Mouse (Mus musculus) spleen, embryonic (tissue): ENCODE results near the gene Sspo.

ENCODE experiments used
- CTCF ChIA-PET: fragments of 350-600 bp; sonication (Branson Sonifier 250); formaldehyde crosslinking; loops from one replicate; lab custom pipeline; 2022; lab: Charles Lee

The Sspo gene

GRCm38 (mm10) chr6:48435706-48436349 lies 12.2 kb upstream of the Sspo start:
- CTCF ChIA-PET, result no interaction called here

- CTCF ChIA-PET, result no interaction called here
Observed at GRCm38 (mm10) chr6:48437679-48438376, 10.2 kb upstream of the Sspo start.

- CTCF ChIA-PET, result no interaction called here
Observed at GRCm38 (mm10) chr6:48438475-48439125, 9.4 kb upstream of the Sspo start.

- CTCF ChIA-PET, result no interaction called here
Observed at GRCm38 (mm10) chr6:48439654-48440053, 8.4 kb upstream of the Sspo start.

- CTCF ChIA-PET, result no interaction called here
Observed at GRCm38 (mm10) chr6:48440306-48441014, 7.6 kb upstream of the Sspo start.

- CTCF ChIA-PET, result interaction anchor here (0.6 kb wide), 1 partner anchor 894 kb away, joined by 31 read pairs; no protein-coding TSS in a partner anchor
Observed at GRCm38 (mm10) chr6:48443592-48444309, 4.3 kb upstream of the Sspo start.

GRCm38 (mm10) chr6:48444310-48445180 lies 3.5 kb upstream of the Sspo start:
- CTCF ChIA-PET, result interaction anchor here (0.7 kb wide), 1 partner anchor 102 kb away, joined by 3 read pairs; no protein-coding TSS in a partner anchor

- CTCF ChIA-PET, result interaction anchor here (0.7 kb wide), 1 partner anchor 101 kb away, joined by 3 read pairs; no protein-coding TSS in a partner anchor
Observed at GRCm38 (mm10) chr6:48445181-48446101, 2.6 kb upstream of the Sspo start, which contains the start of gene Zfp467. Gene Zfp467, minus strand, starts transcription at chr6:48445825.

- CTCF ChIA-PET, result no interaction called here
Observed at GRCm38 (mm10) chr6:48446256-48446655, 1.8 kb upstream of the Sspo start.

GRCm38 (mm10) chr6:48446896-48447295 lies 1.1 kb upstream of the Sspo start:
- CTCF ChIA-PET, result no interaction called here

- CTCF ChIA-PET, result no interaction called here
Observed at GRCm38 (mm10) chr6:48448527-48448926, 498 bp downstream of the Sspo start.

- CTCF ChIA-PET, result no interaction called here
Observed at GRCm38 (mm10) chr6:48452151-48452550, 4.1 kb downstream of the Sspo start.

GRCm38 (mm10) chr6:48452771-48453170 lies 4.7 kb downstream of the Sspo start:
- CTCF ChIA-PET, result no interaction called here

GRCm38 (mm10) chr6:48464966-48465679 lies 17.1 kb downstream of the Sspo start:
- CTCF ChIA-PET, result no interaction called here

GRCm38 (mm10) chr6:48466715-48467114 lies 18.7 kb downstream of the Sspo start:
- CTCF ChIA-PET, result no interaction called here

- CTCF ChIA-PET, result no interaction called here
Observed at GRCm38 (mm10) chr6:48467490-48467889, 19.5 kb downstream of the Sspo start.

- CTCF ChIA-PET, result no interaction called here
Observed at GRCm38 (mm10) chr6:48470739-48471138, 22.7 kb downstream of the Sspo start.

- CTCF ChIA-PET, result no interaction called here
Observed at GRCm38 (mm10) chr6:48478446-48478845, 30.4 kb downstream of the Sspo start.
